Mouse (Mus musculus) MEL (cell line): Measurements from ENCODE around the gene Irs3. TPM values are rescaled to one million over a fixed set of nuclear protein-coding genes. Genes with fewer than 3 reads are reported as not detected.

Source experiments
- polyA plus RNA-seq, 2 experiments: library from polyadenylated mRNA; stranded (reverse) in 1 of 2; unstranded in 1 of 2; fragments of >175 nt in 1 of 2; fragments of >200 nt in 1 of 2; gene quantifications; 2 replicates each; pipeline versions ENCODE4 v1.2.1 to v1.2.4; 2012; ENCODE audit warnings: low replicate concordance in 2 of 2, low read depth in 1 of 2; ENCODE audit not compliant: insufficient read length in 2 of 2, insufficient read depth in 1 of 2, missing spikeins in 1 of 2
- total RNA-seq: library from RNA; depleted of rRNA; stranded (reverse); fragments of 300-350 nt; gene quantifications from 2 replicates; pipeline ENCODE4 v1.2.3, GENCODE M21; 2012; rRNA removed

Irs3 gene
- total and polyA plus RNA-seq, 3 experiments = not detected

Other genes with a start within 250 kb of the Irs3 start
- 0.10 TPM in 1 of 2 replicates, not detected in the other for gene Zan, start 168.7 kb downstream of the Irs3 start, total RNA-seq
- gene Zan, start 168.7 kb downstream of the Irs3 start, polyA plus RNA-seq = under 1 TPM in 1 of 2 experiments, not detected in 1; 0.15 TPM
- 73.8 and 79.8 TPM in 2 replicates for gene Pop7, start 143.2 kb downstream of the Irs3 start, total RNA-seq
- 10 to 100 TPM in 1 of 2 experiments, not detected in 1; 61.1 TPM for gene Pop7, start 143.2 kb downstream of the Irs3 start, polyA plus RNA-seq
- 5.1 and 6.8 TPM in 2 replicates for gene Gigyf1, start 127.2 kb downstream of the Irs3 start, total RNA-seq
- gene Gigyf1, start 127.2 kb downstream of the Irs3 start, polyA plus RNA-seq = 10 to 100 TPM in 1 of 2 experiments, not detected in 1; 24.6 TPM
- not detected in 2 replicates for gene Epo, start 112.5 kb downstream of the Irs3 start, total RNA-seq
- gene Epo, start 112.5 kb downstream of the Irs3 start, polyA plus RNA-seq = not detected
- 531 and 548 TPM in 2 replicates for gene Gnb2, start 112.2 kb downstream of the Irs3 start, total RNA-seq
- 100 to 1,000 TPM in 1 of 2 experiments, not detected in 1; 550 TPM for gene Gnb2, start 112.2 kb downstream of the Irs3 start, polyA plus RNA-seq
- 0.15 TPM in 1 of 2 replicates, not detected in the other for gene Actl6b, start 92.2 kb downstream of the Irs3 start, total RNA-seq
- not detected for gene Actl6b, start 92.2 kb downstream of the Irs3 start, polyA plus RNA-seq
- 76.9 and 96.2 TPM in 2 replicates for gene Tfr2, start 75.9 kb downstream of the Irs3 start, total RNA-seq
- gene Tfr2, start 75.9 kb downstream of the Irs3 start, polyA plus RNA-seq = 100 to 1,000 TPM in 1 of 2 experiments, not detected in 1; 112 TPM
- 11.9 and 12.4 TPM in 2 replicates for gene Mospd3, start 44.7 kb downstream of the Irs3 start, total RNA-seq
- gene Mospd3, start 44.7 kb downstream of the Irs3 start, polyA plus RNA-seq = 100 to 1,000 TPM in 1 of 2 experiments, not detected in 1; 144 TPM
- 0.07 and 0.23 TPM in 2 replicates for gene Pcolce, start 31.9 kb downstream of the Irs3 start, total RNA-seq
- under 1 TPM in 1 of 2 experiments, not detected in 1; 0.77 TPM for gene Pcolce, start 31.9 kb downstream of the Irs3 start, polyA plus RNA-seq
- 0.13 and 0.42 TPM in 2 replicates for gene Fbxo24, start 16.7 kb downstream of the Irs3 start, total RNA-seq
- under 1 TPM in 1 of 2 experiments, not detected in 1; 0.46 TPM for gene Fbxo24, start 16.7 kb downstream of the Irs3 start, polyA plus RNA-seq
- gene Lrch4, start 16.6 kb downstream of the Irs3 start, total RNA-seq = 9.1 and 9.7 TPM in 2 replicates
- gene Lrch4, start 16.6 kb downstream of the Irs3 start, polyA plus RNA-seq = 100 to 1,000 TPM in 1 of 2 experiments, 10 to 100 TPM in 1; 47.0 to 239 TPM
- 2.4 and 2.5 TPM in 2 replicates for gene Gm20605, start 16.5 kb downstream of the Irs3 start, total RNA-seq
- gene Gm20605, start 16.5 kb downstream of the Irs3 start, polyA plus RNA-seq = 10 to 100 TPM in 1 of 2 experiments, not detected in 1; 12.7 TPM
- gene Sap25, start 4.4 kb downstream of the Irs3 start, total RNA-seq = 1.9 and 3.0 TPM in 2 replicates
- gene Sap25, start 4.4 kb downstream of the Irs3 start, polyA plus RNA-seq = 10 to 100 TPM in 1 of 2 experiments, not detected in 1; 22.7 TPM
- 18.7 and 30.0 TPM in 2 replicates for gene Agfg2, start 39.0 kb upstream of the Irs3 start, total RNA-seq
- 10 to 100 TPM in 1 of 2 experiments, not detected in 1; 38.9 TPM for gene Agfg2, start 39.0 kb upstream of the Irs3 start, polyA plus RNA-seq
- 0.39 and 0.42 TPM in 2 replicates for gene Nyap1, start 95.9 kb upstream of the Irs3 start, total RNA-seq
- 1 to 10 TPM in 1 of 2 experiments, not detected in 1; 1.1 TPM for gene Nyap1, start 95.9 kb upstream of the Irs3 start, polyA plus RNA-seq
- gene Tsc22d4, start 100.0 kb upstream of the Irs3 start, total RNA-seq = 52.7 and 58.3 TPM in 2 replicates
- 100 to 1,000 TPM in 1 of 2 experiments, not detected in 1; 203 TPM for gene Tsc22d4, start 100.0 kb upstream of the Irs3 start, polyA plus RNA-seq
- 35.0 and 35.8 TPM in 2 replicates for gene Ppp1r35, start 133.1 kb upstream of the Irs3 start, total RNA-seq
- gene Ppp1r35, start 133.1 kb upstream of the Irs3 start, polyA plus RNA-seq = 10 to 100 TPM in 1 of 2 experiments, not detected in 1; 46.2 TPM
- 49.1 and 58.7 TPM in 2 replicates for gene Mepce, start 141.9 kb upstream of the Irs3 start, total RNA-seq
- gene Mepce, start 141.9 kb upstream of the Irs3 start, polyA plus RNA-seq = 10 to 100 TPM in 1 of 2 experiments, not detected in 1; 74.2 TPM
- gene Zcwpw1, start 142.1 kb upstream of the Irs3 start, total RNA-seq = 5.6 and 11.1 TPM in 2 replicates
- 10 to 100 TPM in 1 of 2 experiments, not detected in 1; 16.0 TPM for gene Zcwpw1, start 142.1 kb upstream of the Irs3 start, polyA plus RNA-seq
- gene Pilra, start 190.6 kb upstream of the Irs3 start, total RNA-seq = 0.36 and 1.5 TPM in 2 replicates
- under 1 TPM in 1 of 2 experiments, not detected in 1; 0.89 TPM for gene Pilra, start 190.6 kb upstream of the Irs3 start, polyA plus RNA-seq
- 4.4 and 12.1 TPM in 2 replicates for gene Pilrb1, start 212.4 kb upstream of the Irs3 start, total RNA-seq
- gene Pilrb1, start 212.4 kb upstream of the Irs3 start, polyA plus RNA-seq = 1 to 10 TPM in 1 of 2 experiments, not detected in 1; 4.5 TPM
- 32.1 and 71.7 TPM in 2 replicates for gene Pilrb2, start 226.1 kb upstream of the Irs3 start, total RNA-seq
- 10 to 100 TPM in 1 of 2 experiments, not detected in 1; 25.9 TPM for gene Pilrb2, start 226.1 kb upstream of the Irs3 start, polyA plus RNA-seq